Mouse (Mus musculus) liver, adult 2 months (tissue): ENCODE results near the gene Cnksr1. TPM values are rescaled to one million over a fixed set of nuclear protein-coding genes. Genes with fewer than 3 reads are reported as not detected.

Source experiments
- DNase-seq: peaks from one replicate; pipeline ENCODE4 v3.0.0-alpha.2; 2011; ENCODE audit warnings: low read depth, low spot score; ENCODE audit errors: extremely low read depth
- H3K27ac ChIP-seq: fragments of 200-500 bp; replicated peaks from 2 replicates; pipeline ENCODE4 v1.5.1; 2012; ENCODE audit warnings: low read depth, mild to moderate bottlenecking, control low read depth, inconsistent platforms, low read length; ENCODE audit not compliant: insufficient read depth
- H3K27me3 ChIP-seq: fragments of 200-500 bp; 2 replicates; pipeline ENCODE4 v1.6.1; 2012; ENCODE audit warnings: mild to moderate bottlenecking, moderate library complexity, low read length, inconsistent platforms; ENCODE audit not compliant: control insufficient read depth, insufficient read depth
- H3K36me3 ChIP-seq: fragments of 200-500 bp; 2 replicates; pipeline ENCODE4 v1.6.1; 2012; ENCODE audit warnings: low read length, inconsistent platforms; ENCODE audit not compliant: control insufficient read depth, insufficient read depth
- H3K4me1 ChIP-seq: fragments of 200-500 bp; 2 replicates; pipeline ENCODE4 v1.6.1; 2011; ENCODE audit warnings: low read length; ENCODE audit not compliant: control insufficient read depth, insufficient read depth
- H3K4me3 ChIP-seq: fragments of 200-500 bp; 2 replicates; pipeline ENCODE4 v1.5.1; 2011; ENCODE audit warnings: low read depth, mild to moderate bottlenecking, control low read depth, low read length, moderate library complexity; ENCODE audit not compliant: insufficient read depth
- H3K79me2 ChIP-seq: fragments of 200-500 bp; 2 replicates; pipeline ENCODE4 v1.6.1; 2012; ENCODE audit warnings: inconsistent platforms, mild to moderate bottlenecking, low read length, moderate library complexity; ENCODE audit not compliant: control insufficient read depth, insufficient read depth
- H3K9ac ChIP-seq: fragments of 200-500 bp; 2 replicates; pipeline ENCODE4 v1.6.1; 2012; ENCODE audit warnings: low read depth, mild to moderate bottlenecking, control low read depth, inconsistent platforms, low read length
- CTCF ChIP-seq: fragments of 200-500 bp; IDR thresholded peaks from 2 replicates; pipeline ENCODE4 v1.5.1; 2011; ENCODE audit warnings: low read depth, low read length, control low read depth
- POLR2A ChIP-seq: fragments of 200-500 bp; IDR thresholded peaks from 2 replicates; pipeline ENCODE4 v1.6.1; 2011; ENCODE audit warnings: low read length, control low read depth; ENCODE audit not compliant: insufficient read depth; ENCODE audit errors: extremely low read depth
- WGBS: fragments of 180-500 bp; shearing (Covaris S2); methylation state at CpG from one replicate; pipeline ENCODE4 v1.1.7; 2018; 5-methylcytosine and 5-hydroxymethylcytosine counted together
- polyA plus RNA-seq: library from polyadenylated mRNA; depleted of rRNA; stranded (reverse); fragments of >200 nt; gene quantifications from 2 replicates; pipeline ENCODE4 v1.2.3, GENCODE M21; 2012
- total RNA-seq: library from RNA; depleted of rRNA; stranded (reverse); fragments of >200 nt; gene quantifications from 2 replicates; pipeline ENCODE4 v1.2.3, GENCODE M21; 2014

Cnksr1 gene
- total and polyA plus RNA-seq, 2 experiments, result 0.09 to 0.21 TPM

GRCm38 (mm10) chr4:134245148-134245843, 7.1 kb upstream of the Cnksr1 start, which contains the start of gene Zfp593:
Gene Zfp593, minus strand, starts transcription at chr4:134245592.
- peak within 1 kb of the TSS; percentile 85 for H3K4me3 ChIP-seq
- WGBS, result under 1% methylated on average over 60 of the region's 60 CpGs
- H3K79me2 ChIP-seq, result no peaks in the 10 kb centered on the region
- TF ChIP-seq POLR2A, result no peak
- peak; percentile 84 for TF ChIP-seq CTCF
- H3K27ac ChIP-seq, result no peak within 1 kb of the TSS
- no peaks in the 10 kb centered on the region for H3K36me3 ChIP-seq
- DNase-seq, result peak; percentile 55
- peak within 1 kb of the TSS; percentile 82 for H3K9ac ChIP-seq
- H3K27me3 ChIP-seq, result no peaks in the 10 kb centered on the region; the same call in 1 of the 2 replicates
- H3K4me1 ChIP-seq, result no peaks in the 10 kb centered on the region

GRCm38 (mm10) chr4:134243516-134244250, 5.5 kb upstream of the Cnksr1 start, which contains the start of gene E130218I03Rik:
Gene E130218I03Rik, plus strand, starts transcription at chr4:134243662.
- Histone ChIP-seq H3K36me3 (no peaks in the 10 kb centered on the region), H3K4me3 (no peak within 1 kb of the TSS), H3K9ac (no peak within 1 kb of the TSS), H3K79me2 (no peaks in the 10 kb centered on the region), H3K27ac (no peak within 1 kb of the TSS), H3K27me3 (no peaks in the 10 kb centered on the region), H3K4me1 (peaks cover 2% of the 10 kb centered on the region)
- TF ChIP-seq CTCF (no peak), POLR2A (no peak)
- no peak for DNase-seq
- 95% methylated on average over 17 of the region's 17 CpGs for WGBS

DNA sequence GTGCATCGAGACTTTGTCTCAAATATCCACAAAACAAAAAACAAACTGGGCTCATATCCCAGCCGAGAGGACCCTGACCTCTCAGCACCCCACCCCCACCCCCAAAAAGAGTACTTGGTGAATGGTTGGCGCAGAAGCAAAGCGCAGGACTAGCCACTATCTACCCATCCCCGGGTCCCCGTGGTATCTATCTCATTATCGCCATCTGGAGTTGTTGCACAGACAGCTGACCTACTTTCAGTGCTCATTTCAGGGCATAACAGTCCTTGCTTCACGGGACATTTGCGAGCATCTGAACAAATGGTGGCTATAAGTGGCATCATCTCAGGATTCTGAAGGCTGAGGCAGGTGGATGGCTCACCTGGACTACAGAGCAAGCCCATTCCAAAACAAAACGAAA, 487 bp upstream of the Cnksr1 start:
- H3K9ac ChIP-seq, result no peak overlapping the region
- 7% methylated on average over 10 of the region's 10 CpGs for WGBS
- H3K36me3 ChIP-seq, result no peaks in the 10 kb centered on the region
- no peaks in the 10 kb centered on the region for H3K27me3 ChIP-seq
- no peak overlapping the region for H3K4me3 ChIP-seq
- no peaks in the 10 kb centered on the region for H3K79me2 ChIP-seq
- no peak for DNase-seq
- H3K27ac ChIP-seq, result no peak overlapping the region; the same call in 1 of the 2 replicates
- TF ChIP-seq CTCF (no peak), POLR2A (no peak)
- H3K4me1 ChIP-seq, result peaks cover 4% of the 10 kb centered on the region

GRCm38 (mm10) chr4:134237582-134238278, 469 bp downstream of the Cnksr1 start:
- Histone ChIP-seq H3K4me3 (no peak overlapping the region), H3K27ac (no peak overlapping the region)
- 65% methylated on average over 19 of the region's 19 CpGs for WGBS

DNA sequence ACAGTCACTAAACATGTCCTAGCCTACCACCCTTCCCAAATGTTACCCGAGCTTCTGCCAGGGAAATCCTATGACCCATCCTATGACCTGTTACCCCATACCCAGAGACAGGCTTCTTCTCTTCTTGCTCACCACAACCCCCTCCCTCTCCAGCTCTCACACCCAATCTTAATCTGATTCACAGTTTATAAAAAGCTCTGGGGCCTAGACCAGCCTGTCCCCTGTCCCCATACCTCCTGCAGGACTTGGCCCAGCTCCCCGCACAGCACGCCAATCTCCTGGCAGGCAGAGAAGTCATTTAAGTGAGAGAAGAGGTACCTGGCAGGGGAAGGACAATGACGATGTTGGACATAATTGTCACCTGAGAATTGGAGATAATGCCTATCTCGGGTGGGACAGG, 3.3 kb downstream of the Cnksr1 start:
- TF ChIP-seq POLR2A (no peak), CTCF (no peak)
- H3K9ac ChIP-seq, result no peak overlapping the region
- WGBS, result 84% methylated on average over 5 of the region's 5 CpGs
- H3K4me3 ChIP-seq, result no peak overlapping the region
- H3K36me3 ChIP-seq, result no peaks in the 10 kb centered on the region
- H3K79me2 ChIP-seq, result no peaks in the 10 kb centered on the region
- peaks cover 4% of the 10 kb centered on the region for H3K4me1 ChIP-seq
- no peak for DNase-seq
- no peaks in the 10 kb centered on the region for H3K27me3 ChIP-seq
- H3K27ac ChIP-seq, result no peak overlapping the region

More at GRCm38 (mm10) chr4:134237582-134238278, 469 bp downstream of the Cnksr1 start:
- TF ChIP-seq CTCF, result no peak
- no peak for TF ChIP-seq POLR2A
- Histone ChIP-seq H3K27me3 (no peaks in the 10 kb centered on the region), H3K9ac (no peak overlapping the region), H3K79me2 (no peaks in the 10 kb centered on the region), H3K4me1 (peaks cover 4% of the 10 kb centered on the region), H3K36me3 (no peaks in the 10 kb centered on the region)
- no peak for DNase-seq

- Histone ChIP-seq H3K4me3 (no peak overlapping the region), H3K27me3 (no peaks in the 10 kb centered on the region), H3K36me3 (no peaks in the 10 kb centered on the region), H3K27ac (no peak overlapping the region), H3K79me2 (no peaks in the 10 kb centered on the region), H3K9ac (no peak overlapping the region), H3K4me1 (no peaks in the 10 kb centered on the region)
- WGBS, result 37% methylated on average over 8 of the region's 8 CpGs
- no peak for DNase-seq
- TF ChIP-seq POLR2A (no peak), CTCF (no peak)
Observed at GRCm38 (mm10) chr4:134230431-134230830, 7.8 kb downstream of the Cnksr1 start.
